Mouse (Mus musculus): ENCODE results near the gene Plk5.

GRCm38 (mm10) chr10:80385811-80386734, 29.8 kb downstream of the Plk5 start:
- no peak for TF ChIP-seq CTCF (IDR thresholded peaks at IDR 0.05; ENCODE audit: extremely low read depth, insufficient read length, insufficient replicate concordance, low read depth, low read length)
- no peak for TF ChIP-seq POLR2A (IDR thresholded peaks at IDR 0.05; ENCODE audit: low read depth, low read length)
